Mouse (Mus musculus): ENCODE measurements at regions not wholly inside any gene's neighbourhood (a gene's known extent, or its start where the extent isn't known, plus 50 kb on each side); places are given as distances from the start of the nearest gene placed in this dataset.

GRCm38 (mm10) chr1:92361677-92362076 lies 112.0 kb downstream of the Ndufa10 start:
- Histone ChIP-seq H3K4me2 (replicated peaks) (no peak overlapping the region), H3K4me3 (no peak overlapping the region), H3K9me3 (no peaks in the 10 kb centered on the region), H3K27ac (no peak overlapping the region), H3K9ac (no peak overlapping the region), H3K36me3 (no peaks in the 10 kb centered on the region), H3K4me1 (no peaks in the 10 kb centered on the region), H3K27me3 (replicated peaks) (no peaks in the 10 kb centered on the region)
- no peak for ATAC-seq (ENCODE audit: low FRiP score, low read depth)
- 82% methylated on average over 7 of the region's 7 CpGs for WGBS

DNA sequence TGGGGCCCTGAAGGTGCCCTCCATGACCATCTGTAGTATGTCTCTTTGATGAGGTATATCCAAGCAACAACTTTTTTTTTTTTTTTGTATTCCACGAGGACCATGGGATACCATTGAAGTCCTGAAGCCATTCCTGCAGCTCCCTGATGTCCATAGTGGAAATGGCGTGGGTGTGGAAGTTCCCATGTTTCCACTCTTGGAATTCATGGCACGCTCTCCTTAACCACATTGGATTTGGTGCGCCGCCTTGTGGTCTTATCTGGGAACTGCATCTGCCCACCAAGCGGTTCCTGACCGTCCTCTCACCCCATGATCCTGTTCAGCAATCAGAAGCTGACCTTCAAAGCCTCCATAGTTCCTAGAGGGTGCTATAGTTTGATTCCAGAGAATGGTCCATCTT lies 113.4 kb downstream of the Ndufa10 start:
- Histone ChIP-seq H3K9ac (no peak overlapping the region), H3K27ac (no peak overlapping the region), H3K4me2 (replicated peaks) (no peak overlapping the region), H3K4me3 (no peak overlapping the region), H3K36me3 (no peaks in the 10 kb centered on the region), H3K9me3 (no peaks in the 10 kb centered on the region), H3K4me1 (no peaks in the 10 kb centered on the region), H3K27me3 (replicated peaks) (no peaks in the 10 kb centered on the region)
- ATAC-seq (ENCODE audit: low FRiP score, low read depth), result no peak
- 20% methylated on average over 7 of the region's 7 CpGs for WGBS

GRCm38 (mm10) chr1:92359473-92359872 lies 114.2 kb downstream of the Ndufa10 start:
- Histone ChIP-seq H3K4me3 (no peak overlapping the region), H3K9ac (no peak overlapping the region), H3K27me3 (replicated peaks) (no peaks in the 10 kb centered on the region), H3K9me3 (no peaks in the 10 kb centered on the region), H3K27ac (no peak overlapping the region), H3K4me2 (replicated peaks) (no peak overlapping the region), H3K4me1 (no peaks in the 10 kb centered on the region), H3K36me3 (no peaks in the 10 kb centered on the region)
- ATAC-seq (ENCODE audit: low FRiP score, low read depth), result no peak
- 89% methylated on average over 2 of the region's 2 CpGs for WGBS

GRCm38 (mm10) chr1:92358758-92359287 lies 114.8 kb downstream of the Ndufa10 start:
- no peak for ATAC-seq (ENCODE audit: low FRiP score, low read depth)

DNA sequence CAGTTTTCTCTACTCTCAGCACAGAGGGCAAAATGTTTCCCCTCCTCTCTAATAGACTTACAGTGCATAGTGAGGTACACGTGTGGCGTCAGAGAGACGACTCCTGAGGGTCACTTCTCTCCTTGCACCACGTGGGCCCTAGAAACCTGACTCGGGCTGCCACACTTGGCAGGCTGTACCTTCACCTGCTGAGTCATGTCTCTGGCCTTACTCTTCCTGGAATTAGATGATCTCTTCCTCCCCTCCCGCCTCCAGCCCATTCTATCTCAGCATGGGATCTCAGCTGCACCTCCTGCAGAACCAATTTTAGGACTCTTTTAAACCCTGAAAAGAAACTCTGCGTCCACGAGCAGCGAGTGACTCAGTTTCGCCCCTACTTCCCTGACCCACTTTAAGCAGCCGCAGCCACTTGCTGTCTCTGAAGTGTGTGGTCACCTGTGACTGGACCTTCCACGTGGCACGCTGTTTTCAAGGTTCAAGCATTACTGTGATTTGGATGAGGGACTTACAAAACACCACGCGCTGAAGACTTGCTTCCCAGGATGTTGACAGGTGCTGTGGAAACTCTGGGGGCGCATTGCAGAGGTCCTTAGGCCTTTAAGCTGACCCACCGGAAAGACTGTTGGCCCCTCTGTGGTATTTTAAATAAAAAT lies 125.2 kb downstream of the Ndufa10 start:
- Histone ChIP-seq H3K27me3 (replicated peaks) (no peaks in the 10 kb centered on the region), H3K4me3 (no peak overlapping the region), H3K4me2 (replicated peaks) (no peak overlapping the region), H3K4me1 (peaks cover 6% of the 10 kb centered on the region), H3K27ac (no peak overlapping the region), H3K9ac (no peak overlapping the region), H3K36me3 (no peaks in the 10 kb centered on the region), H3K9me3 (no peaks in the 10 kb centered on the region)
- no peak for ATAC-seq (ENCODE audit: low FRiP score, low read depth)
- WGBS, result 52% methylated on average over 17 of the region's 17 CpGs

More at GRCm38 (mm10) chr1:92358758-92359287, 114.8 kb downstream of the Ndufa10 start:
- Histone ChIP-seq H3K9ac (no peak overlapping the region), H3K4me1 (no peaks in the 10 kb centered on the region), H3K4me3 (no peak overlapping the region), H3K27me3 (replicated peaks) (no peaks in the 10 kb centered on the region), H3K9me3 (no peaks in the 10 kb centered on the region), H3K27ac (no peak overlapping the region), H3K4me2 (replicated peaks) (no peak overlapping the region), H3K36me3 (no peaks in the 10 kb centered on the region)
- WGBS, result 90% methylated on average over 8 of the region's 8 CpGs

DNA sequence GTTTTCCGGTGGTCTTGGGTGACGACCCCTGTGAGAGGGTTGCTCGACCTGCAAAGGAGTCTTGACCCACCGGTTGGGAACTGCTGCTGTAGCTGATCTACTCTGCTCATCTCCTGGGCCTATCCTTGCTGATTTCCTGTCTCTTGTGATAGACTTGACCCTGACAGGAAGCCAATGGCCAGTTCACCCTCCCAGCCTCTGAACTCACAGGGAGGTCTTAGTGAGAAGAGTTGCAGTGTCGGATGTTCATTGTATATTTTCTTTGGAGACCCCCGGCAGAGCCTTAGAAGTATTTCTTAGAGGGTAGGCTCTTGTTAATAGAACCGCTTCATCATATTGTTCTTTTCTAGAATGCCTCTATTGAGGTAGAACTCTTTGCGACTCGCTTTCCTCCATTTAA lies 126.0 kb downstream of the Ndufa10 start:
- whole genome bisulfite sequencing, result 71% methylated on average over 9 of the region's 9 CpGs

GRCm38 (mm10) chr1:92343768-92344167 lies 129.9 kb downstream of the Ndufa10 start:
- H3K4me2 ChIP-seq (replicated peaks), result no peak overlapping the region
- H3K4me1 ChIP-seq, result peaks cover 6% of the 10 kb centered on the region
- H3K9ac ChIP-seq, result no peak overlapping the region
- H3K4me3 ChIP-seq, result no peak overlapping the region
- WGBS, result 88% methylated on average over 2 of the region's 2 CpGs
- H3K27me3 ChIP-seq (replicated peaks), result no peaks in the 10 kb centered on the region
- no peaks in the 10 kb centered on the region for H3K9me3 ChIP-seq
- no peaks in the 10 kb centered on the region for H3K36me3 ChIP-seq
- no peak for ATAC-seq (ENCODE audit: low FRiP score, low read depth)
- H3K27ac ChIP-seq, result no peak overlapping the region

More for the DNA sequence above, 126.0 kb downstream of the Ndufa10 start:
- ATAC-seq (ENCODE audit: low FRiP score, low read depth), result no peak
- H3K4me1 ChIP-seq, result peaks cover 6% of the 10 kb centered on the region
- H3K27ac ChIP-seq, result no peak overlapping the region
- H3K27me3 ChIP-seq (replicated peaks), result no peaks in the 10 kb centered on the region
- no peaks in the 10 kb centered on the region for H3K36me3 ChIP-seq
- H3K9ac ChIP-seq, result no peak overlapping the region
- H3K9me3 ChIP-seq, result no peaks in the 10 kb centered on the region
- no peak overlapping the region for H3K4me3 ChIP-seq
- no peak overlapping the region for H3K4me2 ChIP-seq (replicated peaks)

DNA sequence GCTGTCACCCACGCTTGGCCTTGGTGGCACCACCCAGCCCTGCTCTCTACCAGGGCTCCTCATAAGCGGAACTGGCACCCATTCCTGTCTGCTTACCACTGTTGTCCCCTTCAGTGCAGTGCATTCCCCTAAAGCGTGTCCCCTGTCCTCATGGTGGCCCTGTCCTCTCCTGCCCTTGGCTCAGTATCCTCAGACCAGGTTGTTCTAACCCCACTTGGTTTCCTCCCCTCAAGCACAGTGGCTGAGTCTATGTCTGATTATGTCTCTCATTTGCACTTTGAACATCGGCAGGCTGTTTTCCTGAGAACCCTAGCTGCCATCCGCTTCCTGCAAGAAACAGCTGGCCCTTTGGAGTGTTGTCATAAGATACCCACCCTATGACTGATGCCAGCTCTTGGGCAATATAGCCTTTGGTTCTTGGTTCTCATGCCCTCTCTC lies 130.5 kb downstream of the Ndufa10 start:
- H3K4me2 ChIP-seq (replicated peaks), result no peak overlapping the region
- H3K9me3 ChIP-seq, result no peaks in the 10 kb centered on the region
- H3K4me3 ChIP-seq, result no peak overlapping the region
- no peak for ATAC-seq (ENCODE audit: low FRiP score, low read depth)
- no peak overlapping the region for H3K27ac ChIP-seq
- WGBS, result 87% methylated on average over 5 of the region's 5 CpGs
- H3K27me3 ChIP-seq (replicated peaks), result no peaks in the 10 kb centered on the region
- no peaks in the 10 kb centered on the region for H3K36me3 ChIP-seq
- no peak overlapping the region for H3K9ac ChIP-seq
- H3K4me1 ChIP-seq, result 0 out of 2 replicates have a peak, but pooled peaks cover under 1% of the 10 kb centered on the region

- no peaks in the 10 kb centered on the region for H3K9me3 ChIP-seq
- H3K4me2 ChIP-seq (replicated peaks), result no peak overlapping the region
- H3K27me3 ChIP-seq (replicated peaks), result no peaks in the 10 kb centered on the region
- H3K4me3 ChIP-seq, result no peak overlapping the region
- H3K4me1 ChIP-seq, result no peaks in the 10 kb centered on the region
- H3K27ac ChIP-seq, result no peak overlapping the region
- 87% methylated on average over 12 of the region's 12 CpGs for WGBS
- H3K9ac ChIP-seq, result no peak overlapping the region
- H3K36me3 ChIP-seq, result no peaks in the 10 kb centered on the region
- no peak for ATAC-seq (ENCODE audit: low FRiP score, low read depth)
Measured at GRCm38 (mm10) chr1:92341846-92342540, 131.7 kb downstream of the Ndufa10 start.

DNA sequence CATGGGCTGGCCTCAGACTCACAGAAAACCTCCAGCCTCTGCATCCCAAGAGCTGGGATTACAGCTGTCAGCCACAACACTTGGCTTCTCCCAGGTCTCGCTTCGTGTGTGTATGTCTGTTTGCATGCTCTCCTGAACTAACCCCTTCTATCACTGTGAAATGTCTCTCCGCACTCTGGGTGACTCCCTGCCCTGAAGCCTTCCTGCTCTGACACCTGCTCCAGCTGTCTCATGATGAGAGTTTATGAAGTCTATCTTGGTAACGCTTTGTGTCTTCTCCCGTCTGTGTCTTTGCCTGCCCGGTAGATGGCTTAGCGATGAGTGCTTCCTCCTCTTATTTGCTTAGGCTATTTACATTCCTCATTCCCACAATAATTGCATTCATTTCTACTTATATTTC lies 133.0 kb downstream of the Ndufa10 start:
- Histone ChIP-seq H3K9me3 (no peaks in the 10 kb centered on the region), H3K36me3 (no peaks in the 10 kb centered on the region), H3K4me3 (no peak overlapping the region), H3K4me1 (no peaks in the 10 kb centered on the region), H3K9ac (no peak overlapping the region), H3K4me2 (replicated peaks) (no peak overlapping the region), H3K27ac (no peak overlapping the region), H3K27me3 (replicated peaks) (no peaks in the 10 kb centered on the region)
- no peak for ATAC-seq (ENCODE audit: low FRiP score, low read depth)
- WGBS, result 89% methylated on average over 7 of the region's 7 CpGs

DNA sequence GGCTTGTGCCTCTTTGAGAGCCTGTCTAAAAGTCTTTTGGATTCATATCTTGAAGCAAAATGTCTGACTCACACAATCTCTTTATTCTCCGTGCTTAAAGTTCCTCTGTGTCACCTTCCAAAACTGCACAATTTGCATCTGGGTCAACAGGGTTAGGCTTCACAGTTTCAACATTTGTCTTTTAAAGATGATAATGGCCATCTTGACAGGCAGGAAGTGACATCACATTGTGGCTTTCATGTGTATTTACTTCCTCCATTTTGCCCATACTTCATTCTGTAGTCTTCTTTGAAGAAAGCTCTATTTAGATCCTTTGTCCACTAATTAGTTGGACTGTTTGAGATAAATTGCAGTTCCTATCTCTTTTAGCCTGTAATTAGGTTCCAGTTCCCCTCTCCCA lies 135.1 kb downstream of the Ndufa10 start:
- no peak for ATAC-seq (ENCODE audit: low FRiP score, low read depth)
- Histone ChIP-seq H3K9me3 (no peaks in the 10 kb centered on the region), H3K36me3 (no peaks in the 10 kb centered on the region), H3K27ac (no peak overlapping the region), H3K4me3 (no peak overlapping the region), H3K27me3 (replicated peaks) (no peaks in the 10 kb centered on the region), H3K4me1 (no peaks in the 10 kb centered on the region), H3K4me2 (replicated peaks) (no peak overlapping the region), H3K9ac (no peak overlapping the region)
- 82% methylated on average over 1 of the region's 1 CpGs for WGBS

- H3K4me3 ChIP-seq, result no peak overlapping the region
- H3K36me3 ChIP-seq, result no peaks in the 10 kb centered on the region
- H3K9me3 ChIP-seq, result no peaks in the 10 kb centered on the region
- no peak overlapping the region for H3K4me2 ChIP-seq (replicated peaks)
- no peaks in the 10 kb centered on the region for H3K27me3 ChIP-seq (replicated peaks)
- no peak overlapping the region for H3K9ac ChIP-seq
- ATAC-seq (ENCODE audit: low FRiP score, low read depth), result no peak
- H3K4me1 ChIP-seq, result no peaks in the 10 kb centered on the region
- WGBS, result 80% methylated on average over 8 of the region's 8 CpGs
- H3K27ac ChIP-seq, result no peak overlapping the region
Measured at GRCm38 (mm10) chr1:92337450-92337849, 136.2 kb downstream of the Ndufa10 start.

- H3K27me3 ChIP-seq (replicated peaks), result no peaks in the 10 kb centered on the region
- no peak for ATAC-seq (ENCODE audit: low FRiP score, low read depth)
- 86% methylated on average over 7 of the region's 7 CpGs for WGBS
Measured at GRCm38 (mm10) chr1:92332248-92332584, 136.7 kb upstream of the Hdac4 start.

More at GRCm38 (mm10) chr1:92332248-92332584, 136.7 kb upstream of the Hdac4 start:
- H3K36me3 ChIP-seq, result no peaks in the 10 kb centered on the region
- no peak overlapping the region for H3K4me3 ChIP-seq
- H3K27ac ChIP-seq, result no peak overlapping the region
- H3K4me2 ChIP-seq (replicated peaks), result no peak overlapping the region
- H3K9ac ChIP-seq, result no peak overlapping the region
- no peaks in the 10 kb centered on the region for H3K4me1 ChIP-seq
- H3K9me3 ChIP-seq, result no peaks in the 10 kb centered on the region

All from neural tube, embryonic 12.5 days (tissue).